Mouse (Mus musculus) bone marrow, adult 2 months (tissue): Measurements from ENCODE around the gene Med24.

Experiments used
- CTCF ChIP-seq: fragments of 200-500 bp; IDR thresholded peaks from 2 replicates; pipeline ENCODE4 v1.5.1; 2011; ENCODE audit warnings: low read length, control low read depth; ENCODE audit not compliant: control insufficient read depth, insufficient read depth
- POLR2A ChIP-seq: fragments of 200-500 bp; IDR thresholded peaks from 2 replicates; pipeline ENCODE4 v1.6.1; 2011; ENCODE audit warnings: low read depth, mild to moderate bottlenecking, control low read depth, low read length, borderline replicate concordance; ENCODE audit not compliant: control insufficient read depth

- TF ChIP-seq CTCF, result no peak
- TF ChIP-seq POLR2A, result no peak
Observed at GRCm38 (mm10) chr11:98776843-98777590, 47.8 kb upstream of the Med24 start.
